Mouse (Mus musculus) stomach, postnatal 0 days (tissue): ENCODE measurements around the gene Dlg2.

Experiments used
- CTCF ChIP-seq: IDR thresholded peaks from 2 replicates; pipeline ENCODE4 v1.5.1; 2016; ENCODE audit warnings: antibody characterized with exemption, low read depth, mild to moderate bottlenecking, moderate library complexity
- EP300 ChIP-seq: optimal IDR thresholded peaks from 2 replicates; pipeline ENCODE3; 2016; ENCODE audit warnings: antibody characterized with exemption

GRCm38 (mm10) chr7:91916809-91917208 is 1440.3 kb downstream of the Dlg2 start:
- no peak for TF ChIP-seq CTCF
- TF ChIP-seq EP300 = no peak
